Mouse (Mus musculus) lung, postnatal 14 days (tissue): ENCODE results near the gene Pih1d3.
A peak's percentile ranks its signal among the peaks of the same experiment; 100 is the strongest.

ENCODE experiments used
- DNase-seq: peaks from one replicate; pipeline ENCODE4 v3.0.0; 2021

Pih1d3 gene

DNA sequence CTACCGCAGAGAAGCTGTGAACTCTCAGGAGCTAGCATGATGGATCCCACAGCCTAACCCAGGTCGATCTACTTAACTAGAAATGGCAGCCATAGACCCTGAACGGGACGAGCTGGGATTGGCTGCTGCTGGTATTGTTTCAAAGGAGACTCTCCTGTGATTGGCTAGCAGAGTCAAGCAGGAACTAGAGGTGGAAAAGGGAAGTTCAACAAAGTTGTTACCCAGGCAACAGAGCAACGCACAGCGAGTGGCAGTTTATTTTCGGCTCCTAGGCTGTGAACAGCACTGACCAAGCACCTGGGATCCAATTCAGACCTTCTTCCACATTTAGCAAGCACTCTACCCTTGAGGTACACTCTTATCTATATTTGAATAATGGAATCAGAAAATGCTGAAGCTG is at the start of gene Pih1d3, which contains the start of gene 4931428L18Rik:
Gene Pih1d3, plus strand, starts transcription at position 275 of the 400 bp plus-strand sequence.
Gene 4931428L18Rik, minus strand, starts transcription at position 121 of the 400 bp plus-strand sequence.
- DNase-seq, result no peak

DNA sequence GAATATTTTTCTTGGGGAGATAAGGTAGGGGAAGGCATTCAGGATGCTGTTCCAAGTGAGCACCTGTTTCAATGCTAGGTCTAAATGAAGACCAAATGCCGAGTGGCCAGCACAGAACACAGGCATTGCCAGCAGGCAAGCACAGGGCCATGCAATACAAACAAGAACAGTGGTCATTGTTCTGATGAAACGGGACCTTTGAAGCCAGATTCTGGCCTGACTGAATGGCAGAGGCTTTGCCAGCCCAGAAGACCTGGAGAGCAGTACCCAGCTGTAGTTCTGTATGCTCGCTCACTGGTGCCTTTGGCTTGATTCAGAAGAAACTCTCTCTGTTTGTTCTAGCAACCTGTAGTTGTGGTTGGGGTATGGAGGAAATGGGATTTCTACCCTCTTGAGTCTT is 47.2 kb upstream of the Pih1d3 start:
- no peak for DNase-seq

DNA sequence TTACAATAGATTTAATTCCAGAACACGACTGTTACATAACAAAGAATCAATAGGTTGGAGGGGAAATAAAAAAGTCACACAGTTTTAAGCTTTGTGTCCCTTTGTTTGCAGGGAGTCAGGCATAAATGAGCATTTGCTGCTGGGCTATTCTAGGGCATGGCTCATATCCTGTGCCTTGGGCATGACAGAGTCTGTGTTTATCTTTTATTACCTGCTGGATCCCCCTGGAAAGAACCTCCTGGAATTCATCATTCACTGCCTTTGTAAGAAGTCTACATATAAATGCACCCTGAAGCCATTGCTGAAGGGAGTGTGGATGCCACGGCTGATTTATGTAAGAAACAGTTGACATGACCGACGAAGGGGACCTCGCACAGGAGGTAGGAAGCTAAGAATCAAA is 46.5 kb upstream of the Pih1d3 start, which contains the start of gene Lgsn:
Gene Lgsn, plus strand, starts transcription at position 301 of the 400 bp plus-strand sequence.
- DNase-seq, result no peak

DNA sequence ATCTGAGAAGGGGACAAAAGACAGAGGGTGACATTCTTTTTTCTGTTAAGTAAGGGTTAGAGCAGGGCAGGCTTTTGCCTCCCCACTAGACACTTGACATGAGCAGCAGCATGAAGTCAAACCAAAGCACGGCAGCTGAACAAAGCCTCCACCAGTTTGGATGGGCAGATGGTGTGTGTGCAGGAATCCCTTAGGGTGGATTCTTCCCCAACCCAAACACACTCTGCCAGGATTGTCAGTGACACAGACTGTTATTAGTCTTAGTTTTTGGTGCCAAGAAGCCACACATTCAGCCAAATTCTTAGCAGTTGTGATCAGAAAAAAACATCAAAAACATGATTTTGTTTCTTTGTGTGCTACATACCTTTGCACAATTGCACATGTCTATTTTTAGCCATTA is 44.4 kb upstream of the Pih1d3 start:
- DNase-seq, result no peak

DNA sequence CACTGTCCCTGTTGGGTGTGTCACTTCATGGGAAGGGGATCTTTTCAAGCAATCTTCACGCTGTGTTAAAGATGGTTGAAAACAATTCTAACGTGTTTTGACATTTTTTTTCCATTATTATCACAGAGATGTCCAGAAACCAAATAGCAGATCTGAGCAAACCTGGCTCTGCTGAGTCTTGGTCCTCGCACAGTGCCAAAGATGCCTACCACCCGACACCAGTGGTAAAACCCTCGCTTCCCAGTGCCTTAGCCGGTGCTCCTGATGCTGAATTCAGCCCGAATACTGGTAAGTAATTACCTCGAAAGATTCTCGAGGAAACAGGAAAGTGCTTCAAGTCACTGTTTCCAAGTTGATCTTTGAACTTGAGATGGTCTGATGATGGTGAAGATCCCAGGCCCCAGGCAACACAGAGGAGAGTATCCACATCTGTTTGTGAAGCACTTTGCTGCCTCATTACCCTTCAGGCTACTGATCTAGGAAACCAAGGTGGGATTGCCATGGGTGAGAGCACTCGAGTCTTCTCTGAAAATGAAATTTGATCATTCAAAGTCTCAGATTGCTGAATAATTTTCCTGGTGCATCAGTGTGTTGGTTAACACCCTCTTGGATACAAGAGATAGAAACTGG is 32.3 kb upstream of the Pih1d3 start:
- no peak for DNase-seq

DNA sequence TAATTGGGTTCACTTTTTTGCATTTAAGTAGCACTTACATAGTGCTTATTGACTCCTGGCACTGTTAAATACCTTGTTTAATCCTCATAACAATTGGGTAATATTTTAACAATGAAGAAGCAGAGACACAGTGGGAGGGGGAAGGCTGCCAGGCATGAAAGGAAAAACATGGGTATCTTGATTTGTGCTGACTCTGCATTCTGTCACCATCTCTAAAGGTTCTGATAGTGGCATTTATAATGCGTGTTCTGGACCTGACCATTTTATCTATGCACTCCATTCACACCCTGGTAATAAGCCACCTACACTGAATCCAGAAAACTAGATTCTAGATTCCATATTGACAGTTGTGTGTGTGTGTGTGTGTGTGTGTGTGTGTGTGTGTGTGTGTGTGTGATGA is 27.0 kb upstream of the Pih1d3 start:
- DNase-seq, result no peak

DNA sequence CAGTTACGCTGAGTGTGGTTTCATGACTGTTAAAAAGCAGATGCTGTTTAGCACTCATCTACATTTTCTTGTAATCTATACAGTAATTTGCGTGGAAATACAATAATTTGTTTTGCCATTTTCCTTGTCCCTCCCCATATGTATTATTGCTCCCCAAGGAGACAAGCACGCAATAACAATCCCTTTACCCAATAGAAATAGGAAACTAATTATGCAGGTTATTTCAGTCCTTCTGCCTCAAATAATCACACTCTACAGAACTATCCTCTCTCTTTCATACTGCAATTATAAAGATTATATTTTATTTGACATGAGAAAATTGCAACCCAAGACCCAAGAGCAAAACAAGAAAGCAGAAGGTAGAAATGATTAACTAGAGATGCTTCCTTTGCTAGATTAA is 25.7 kb upstream of the Pih1d3 start:
- DNase-seq, result no peak

DNA sequence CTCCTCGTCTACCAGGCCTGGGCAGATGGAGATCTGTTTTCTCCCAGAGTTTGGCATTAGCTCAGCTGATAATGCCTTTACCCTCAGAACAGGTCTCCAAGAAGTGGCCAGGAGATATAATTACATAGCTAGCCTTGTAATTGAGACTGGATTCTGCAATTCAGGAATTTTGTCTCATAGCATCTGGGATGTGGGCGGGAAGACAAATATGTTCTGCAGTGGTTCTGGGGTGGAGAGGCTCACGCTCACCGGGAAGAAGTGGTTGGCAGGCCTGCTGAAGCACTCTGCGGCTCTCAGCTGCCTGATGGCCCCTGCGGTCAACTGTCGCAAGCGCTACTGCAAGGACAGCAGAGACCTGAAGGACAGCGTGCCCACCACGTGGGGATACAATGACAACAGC is 18.9 kb upstream of the Pih1d3 start:
- no peak for DNase-seq

DNA sequence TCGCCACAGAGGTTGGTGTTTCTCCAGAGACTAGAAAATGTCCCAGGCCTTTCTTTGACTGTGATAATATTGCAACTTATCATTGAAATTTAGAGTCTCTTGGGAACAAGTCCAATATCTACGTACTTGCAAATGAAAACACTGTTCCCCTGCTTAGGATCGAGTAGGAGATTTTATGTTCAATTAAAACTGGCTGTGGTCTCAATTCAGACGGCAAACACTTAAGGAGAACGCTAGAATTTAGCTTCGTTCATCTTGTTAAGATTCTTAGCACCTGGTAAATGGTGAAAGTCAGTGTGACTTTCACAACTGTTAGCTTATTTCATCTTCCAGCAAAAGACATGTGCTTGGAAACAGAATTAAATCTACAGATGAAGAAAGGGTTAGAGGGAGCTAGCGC is 17.3 kb upstream of the Pih1d3 start:
- DNase-seq, result no peak

DNA sequence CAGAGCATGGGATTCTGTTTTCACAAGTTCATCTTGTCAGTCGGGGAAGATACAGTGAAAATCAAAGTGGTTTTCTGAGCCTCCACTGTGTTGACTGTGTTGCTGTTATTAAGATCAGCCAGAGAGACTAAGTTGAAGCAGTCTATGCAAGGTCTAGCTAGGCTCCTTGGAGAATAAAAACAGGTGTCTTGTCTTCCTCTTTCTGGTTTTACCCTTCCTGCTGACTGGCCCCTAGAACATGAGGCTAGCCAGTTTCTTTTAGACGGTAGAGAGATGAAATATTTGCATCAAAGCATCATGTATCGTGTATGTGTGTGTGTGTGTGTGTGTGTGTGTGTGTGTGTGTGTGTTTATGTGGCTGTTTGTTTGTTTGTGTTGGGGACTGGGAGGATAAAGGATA is 16.9 kb upstream of the Pih1d3 start:
- DNase-seq, result no peak

DNA sequence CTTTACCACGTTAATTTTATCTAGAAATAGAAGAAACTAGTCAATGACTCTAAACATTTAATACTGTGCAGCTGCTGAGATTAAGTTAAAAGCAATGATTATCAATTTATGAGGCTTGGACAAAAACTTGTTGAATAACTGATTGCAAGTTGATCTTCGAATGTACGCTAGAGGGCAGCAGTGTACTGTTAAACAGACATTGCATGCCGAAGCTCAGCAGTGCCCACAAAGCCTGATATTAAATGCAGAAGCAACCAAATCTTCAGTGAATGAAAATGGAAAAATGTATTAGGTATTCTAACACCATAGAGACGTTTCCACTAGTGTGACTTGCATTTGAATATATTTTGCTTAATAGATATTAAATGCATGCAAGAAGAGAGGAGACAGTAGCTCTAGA is 12.5 kb upstream of the Pih1d3 start:
- DNase-seq, result peak; percentile 56

DNA sequence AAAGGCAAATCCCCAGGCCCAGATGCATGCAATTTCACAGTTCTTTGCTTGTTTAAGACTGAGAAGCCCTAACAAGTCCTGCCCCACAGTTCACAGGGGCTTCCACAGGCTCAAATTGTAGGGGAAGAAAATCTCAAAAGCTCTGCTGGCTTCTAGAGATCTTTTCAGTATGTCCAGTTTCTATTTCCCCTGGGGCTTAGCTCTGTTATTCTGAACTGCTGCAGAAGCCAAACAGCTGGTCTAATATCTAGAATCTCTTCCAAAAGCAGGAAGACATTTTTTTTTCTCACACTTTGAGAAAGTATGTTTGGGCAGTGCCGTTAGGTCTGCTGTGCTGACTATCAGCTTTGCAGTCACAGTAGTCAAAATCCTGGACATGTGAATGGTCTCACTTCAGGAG is 7.8 kb upstream of the Pih1d3 start:
- no peak for DNase-seq

DNA sequence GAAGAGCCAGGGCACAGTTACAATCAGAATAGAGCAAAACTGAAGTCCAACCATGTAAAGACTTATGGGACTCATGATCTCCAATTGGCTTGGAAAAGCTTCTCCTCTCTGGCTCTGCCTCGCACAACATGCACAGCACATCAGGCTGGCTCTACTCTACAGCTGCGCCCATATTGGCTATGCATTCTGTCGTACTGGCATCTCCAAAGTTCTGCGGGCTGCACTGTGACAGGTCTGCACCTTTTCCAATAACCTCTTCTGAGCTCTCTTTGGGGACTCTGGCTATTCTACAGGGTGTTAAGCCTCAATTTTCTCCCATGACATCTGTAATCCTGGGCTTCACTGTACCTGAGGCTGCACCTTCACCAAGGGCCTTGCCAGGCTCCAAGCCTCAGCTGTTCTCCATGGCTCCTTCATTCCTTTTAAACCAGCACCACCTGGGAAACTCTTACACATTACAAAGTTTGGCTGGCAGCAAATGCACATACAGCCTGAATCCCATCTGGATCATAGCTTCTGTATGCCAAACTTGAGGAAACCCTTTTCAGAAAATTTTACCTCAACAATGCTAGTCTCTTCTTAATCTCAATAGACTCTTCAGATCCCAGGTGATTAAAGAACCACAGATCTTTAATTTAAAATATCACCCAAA is 1.9 kb upstream of the Pih1d3 start:
- no peak for DNase-seq

DNA sequence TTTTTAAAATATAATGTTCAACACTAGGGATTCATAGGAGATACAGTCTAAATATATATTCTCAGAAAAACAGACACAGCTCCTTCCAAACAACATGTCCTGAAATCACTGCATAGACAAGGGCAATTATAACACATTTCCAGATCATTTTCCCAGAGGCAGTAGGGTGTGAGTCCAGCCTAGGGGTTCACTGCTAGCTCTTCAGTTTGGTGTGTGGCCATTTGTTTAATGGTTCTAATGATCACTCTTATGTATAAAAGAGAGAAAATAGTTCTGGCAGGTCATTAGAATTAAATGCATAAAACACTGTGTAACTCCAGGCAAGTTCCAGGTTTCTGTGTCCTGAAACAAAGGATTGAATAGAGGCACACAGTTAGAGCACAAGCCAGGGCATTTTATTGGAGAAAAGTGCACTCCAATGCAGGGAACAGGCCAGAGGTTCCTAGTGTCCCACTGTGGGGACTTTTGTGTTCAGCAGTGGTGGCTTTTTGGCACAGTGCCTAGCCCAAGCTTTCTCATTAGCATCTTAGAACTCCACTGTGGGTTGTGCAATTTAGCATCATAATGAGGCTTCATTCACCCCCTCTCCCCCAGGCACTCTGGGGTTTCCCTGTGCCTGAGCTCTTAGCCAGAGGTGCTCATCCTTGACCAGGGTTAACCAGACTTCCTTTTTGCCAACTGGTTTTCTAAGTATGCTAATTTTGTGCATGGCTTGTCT is 10.8 kb downstream of the Pih1d3 start:
- no peak for DNase-seq

DNA sequence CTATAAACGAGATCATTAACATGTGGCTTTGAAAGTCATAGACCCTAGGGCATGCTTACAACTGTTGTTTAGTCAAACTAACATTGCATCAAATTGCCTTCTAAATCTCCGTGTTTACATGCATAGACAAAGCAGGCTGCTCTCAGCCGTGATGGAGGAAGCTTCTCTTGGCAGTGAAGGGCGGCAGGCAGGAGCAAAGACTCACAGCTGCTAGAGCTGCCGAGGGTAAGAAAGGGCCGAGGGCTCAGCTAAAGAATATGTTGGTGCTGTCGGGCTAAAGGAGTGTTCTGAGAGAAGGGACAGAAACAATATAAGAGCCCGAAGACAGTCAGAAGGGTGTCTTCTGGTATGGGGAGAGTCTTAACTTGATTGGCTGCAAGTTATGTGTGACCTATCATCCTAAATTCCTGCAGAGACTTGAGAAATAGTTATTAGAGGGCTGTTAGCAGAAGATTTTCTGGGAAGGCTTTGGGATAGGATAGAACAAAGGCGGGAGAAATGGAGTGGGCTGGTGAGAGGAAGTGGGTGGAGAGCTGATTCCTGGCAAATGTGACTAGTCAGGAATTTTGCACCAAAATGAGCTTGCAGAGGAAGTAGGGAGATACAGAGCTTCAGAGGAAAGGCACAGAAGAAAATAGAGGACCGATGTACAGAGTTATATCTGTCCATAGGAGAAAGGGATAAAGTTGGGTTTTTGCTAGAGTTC is 37.7 kb downstream of the Pih1d3 start:
- no peak for DNase-seq
